Mouse (Mus musculus): Measurements from ENCODE around the gene Cacnb3.

The Cacnb3 gene

GRCm38 (mm10) chr15:98609331-98610130 lies 21.1 kb upstream of the Cacnb3 start, which contains the start of gene Adcy6:
Gene Adcy6 (minus strand): TSS chr15:98610076.
- in situ Hi-C loops (cut with MboI, MseI) = loop anchor here (10.0 kb wide), 1 partner anchor 435 kb away; no protein-coding TSS in a partner anchor

- in situ Hi-C loops (cut with MboI, MseI) = loop anchor here (10.0 kb wide), 1 partner anchor 435 kb away; no protein-coding TSS in a partner anchor
Measured at GRCm38 (mm10) chr15:98610131-98610633, 20.5 kb upstream of the Cacnb3 start.

- in situ Hi-C loops (cut with MboI, MseI) = loop anchor here (10.0 kb wide), 1 partner anchor 437 kb away; no protein-coding TSS in a partner anchor
Measured at GRCm38 (mm10) chr15:98612229-98612628, 18.4 kb upstream of the Cacnb3 start.

GRCm38 (mm10) chr15:98614551-98614950 lies 16.1 kb upstream of the Cacnb3 start:
- in situ Hi-C loops (cut with MboI, MseI) = loop anchor here (10.0 kb wide), 1 partner anchor 440 kb away; no protein-coding TSS in a partner anchor

GRCm38 (mm10) chr15:98614971-98615370 lies 15.7 kb upstream of the Cacnb3 start:
- in situ Hi-C loops (cut with MboI, MseI) = loop anchor here (5.0 to 10.0 kb wide), 2 partner anchors 33 to 440 kb away; no protein-coding TSS in a partner anchor

- in situ Hi-C loops (cut with MboI, MseI) = loop anchor here (5.0 to 10.0 kb wide), 2 partner anchors 33 to 441 kb away; no protein-coding TSS in a partner anchor
Measured at GRCm38 (mm10) chr15:98615751-98616150, 14.9 kb upstream of the Cacnb3 start.

- in situ Hi-C loops (cut with MboI, MseI) = loop anchor here (5.0 to 10.0 kb wide), 2 partner anchors 34 to 442 kb away; no protein-coding TSS in a partner anchor
Measured at GRCm38 (mm10) chr15:98616362-98617175, 14.1 kb upstream of the Cacnb3 start.

GRCm38 (mm10) chr15:98617176-98617537 lies 13.5 kb upstream of the Cacnb3 start:
- in situ Hi-C loops (cut with MboI, MseI) = loop anchor here (5.0 to 10.0 kb wide), 2 partner anchors 35 to 442 kb away; no protein-coding TSS in a partner anchor

- in situ Hi-C loops (cut with MboI, MseI) = no loop called here
Measured at GRCm38 (mm10) chr15:98622199-98622598, 8.4 kb upstream of the Cacnb3 start.

GRCm38 (mm10) chr15:98622721-98623120 lies 7.9 kb upstream of the Cacnb3 start:
- in situ Hi-C loops (cut with MboI, MseI) = no loop called here

- in situ Hi-C loops (cut with MboI, MseI) = no loop called here
Measured at GRCm38 (mm10) chr15:98623361-98623821, 7.2 kb upstream of the Cacnb3 start.

- in situ Hi-C loops (cut with MboI, MseI) = no loop called here
Measured at GRCm38 (mm10) chr15:98626078-98626477, 4.6 kb upstream of the Cacnb3 start.

- in situ Hi-C loops (cut with MboI, MseI) = no loop called here
Measured at GRCm38 (mm10) chr15:98626487-98627212, 4.0 kb upstream of the Cacnb3 start.

- in situ Hi-C loops (cut with MboI, MseI) = no loop called here
Measured at GRCm38 (mm10) chr15:98628589-98629254, 1.9 kb upstream of the Cacnb3 start.

- in situ Hi-C loops (cut with MboI, MseI) = no loop called here
Measured at GRCm38 (mm10) chr15:98629464-98629863, 1.2 kb upstream of the Cacnb3 start.

- in situ Hi-C loops (cut with MboI, MseI) = no loop called here
Measured at GRCm38 (mm10) chr15:98631493-98631892, 853 bp downstream of the Cacnb3 start.

- in situ Hi-C loops (cut with MboI, MseI) = no loop called here
Measured at GRCm38 (mm10) chr15:98632107-98632744, 1.6 kb downstream of the Cacnb3 start.

GRCm38 (mm10) chr15:98632921-98633320 lies 2.3 kb downstream of the Cacnb3 start:
- in situ Hi-C loops (cut with MboI, MseI) = no loop called here

- in situ Hi-C loops (cut with MboI, MseI) = no loop called here
Measured at GRCm38 (mm10) chr15:98633822-98634470, 3.3 kb downstream of the Cacnb3 start.
